Mouse (Mus musculus): ENCODE results near the gene Mta1. TPM values are rescaled to one million over a fixed set of nuclear protein-coding genes. Genes with fewer than 3 reads are reported as not detected.

Gene Mta1
- total and polyA plus RNA-seq, 3 experiments, result 48.5 to 489 (median 277) TPM

DNA sequence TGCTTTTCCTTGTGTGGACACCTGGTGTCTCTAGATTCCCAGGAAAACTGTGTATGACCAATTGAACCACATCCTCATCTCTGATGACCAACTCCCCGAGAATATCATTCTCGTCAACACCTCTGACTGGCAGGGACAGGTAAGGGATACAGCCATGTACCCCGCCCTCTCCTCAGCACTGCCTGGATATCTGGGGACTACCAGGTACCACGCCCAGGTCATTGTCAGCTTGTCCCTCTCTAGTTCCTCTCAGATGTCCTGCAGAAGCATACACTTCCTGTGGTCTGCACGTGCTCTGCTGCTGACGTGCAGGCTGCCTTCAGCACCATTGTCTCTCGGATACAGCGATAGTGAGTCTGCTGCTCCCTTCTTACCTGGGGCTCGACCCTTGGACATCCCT, 36.5 kb upstream of the Mta1 start:
- TF ChIP-seq GATA1 (IDR thresholded peaks at IDR 0.05; ENCODE audit: borderline replicate concordance, low read length) (no peak), POLR2AphosphoS5 (IDR thresholded peaks at IDR 0.05; ENCODE audit: insufficient replicate concordance, low read depth, low read length) (no peak), GATA2 (IDR thresholded peaks at IDR 0.05; ENCODE audit: borderline replicate concordance, low read depth, low read length) (no peak), TAL1 (conservative IDR thresholded peaks at IDR 0.05; ENCODE audit: low read depth, low read length) (no peak), CTCF (IDR thresholded peaks at IDR 0.05; ENCODE audit: low read depth, low read length) (no peak)
- Histone ChIP-seq H3K36me3 (replicated peaks) (peaks cover 96% of the 10 kb centered on the region), H3K4me1 (ENCODE audit: insufficient read depth, low read depth, low read length) (peaks cover 3% of the 10 kb centered on the region; the same call in 1 of the 2 replicates), H3K27me3 (ENCODE audit: insufficient read depth, low read length) (no peaks in the 10 kb centered on the region), H3K4me3 (ENCODE audit: low read depth, low read length) (no peak overlapping the region), H3K9me3 (replicated peaks) (no peaks in the 10 kb centered on the region)
- DNase-seq (ENCODE audit: low spot score), result no peak
- ATAC-seq (ENCODE audit: extremely low read depth, insufficient number of reproducible peaks, low FRiP score, poor library complexity, severe bottlenecking), result no peak

DNA sequence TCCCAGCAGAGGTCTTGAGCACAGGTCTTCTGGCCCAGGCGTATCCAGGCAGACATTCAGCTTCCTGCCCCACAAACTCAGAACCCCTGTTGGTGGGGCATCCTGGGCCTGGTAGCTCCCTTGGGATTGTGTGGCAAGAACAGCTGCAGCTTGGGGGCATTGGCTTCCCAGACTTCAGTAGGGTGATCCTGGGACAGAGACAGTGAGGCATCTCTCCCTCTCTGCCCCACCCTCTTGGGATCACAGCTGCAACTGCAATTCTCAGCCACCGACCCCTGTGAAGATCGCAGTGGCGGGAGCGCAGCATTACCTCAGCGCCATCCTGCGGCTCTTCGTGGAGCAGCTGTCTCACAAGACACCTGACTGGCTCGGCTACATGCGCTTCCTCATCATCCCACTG, 35.9 kb upstream of the Mta1 start:
- ATAC-seq (ENCODE audit: extremely low read depth, insufficient number of reproducible peaks, low FRiP score, poor library complexity, severe bottlenecking) (no peak), DNase-seq (ENCODE audit: low spot score) (no peak)
- no peak for TF ChIP-seq TAL1 (conservative IDR thresholded peaks at IDR 0.05; ENCODE audit: low read depth, low read length)
- TF ChIP-seq GATA2 (IDR thresholded peaks at IDR 0.05; ENCODE audit: borderline replicate concordance, low read depth, low read length), result no peak
- TF ChIP-seq POLR2AphosphoS5 (IDR thresholded peaks at IDR 0.05; ENCODE audit: insufficient replicate concordance, low read depth, low read length), result no peak
- no peak overlapping the region for H3K4me3 ChIP-seq (ENCODE audit: low read depth, low read length)
- H3K27me3 ChIP-seq (ENCODE audit: insufficient read depth, low read length), result no peaks in the 10 kb centered on the region
- peaks cover 96% of the 10 kb centered on the region for H3K36me3 ChIP-seq (replicated peaks)
- H3K9me3 ChIP-seq (replicated peaks), result no peaks in the 10 kb centered on the region
- peaks cover 3% of the 10 kb centered on the region; the same call in 1 of the 2 replicates for H3K4me1 ChIP-seq (ENCODE audit: insufficient read depth, low read depth, low read length)

DNA sequence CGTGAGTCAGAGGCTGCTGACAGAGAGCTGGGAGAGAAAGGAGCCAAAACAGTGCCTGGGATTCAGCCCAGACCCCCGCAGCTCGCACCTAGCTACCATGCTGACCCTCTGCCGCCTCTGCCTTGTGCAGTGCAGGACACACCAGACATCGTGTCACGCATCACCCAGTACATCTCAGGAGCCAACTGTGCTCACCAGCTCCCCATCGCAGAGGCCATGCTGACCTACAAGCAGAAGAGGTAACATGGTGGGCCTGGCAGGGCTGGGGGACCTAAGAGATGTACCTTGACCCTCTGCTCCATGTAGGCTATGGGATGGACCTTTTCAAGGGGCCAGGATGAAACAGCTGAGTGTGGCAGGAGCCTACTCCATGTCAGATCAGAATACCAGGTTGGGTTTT, 34.4 kb upstream of the Mta1 start:
- peaks cover 100% of the 10 kb centered on the region for H3K36me3 ChIP-seq (replicated peaks)
- H3K4me3 ChIP-seq (ENCODE audit: low read depth, low read length), result no peak overlapping the region
- no peaks in the 10 kb centered on the region for H3K27me3 ChIP-seq (ENCODE audit: insufficient read depth, low read length)
- H3K9me3 ChIP-seq (replicated peaks), result no peaks in the 10 kb centered on the region
- H3K4me1 ChIP-seq (ENCODE audit: insufficient read depth, low read depth, low read length), result peaks cover 3% of the 10 kb centered on the region; the same call in 1 of the 2 replicates
- DNase-seq (ENCODE audit: low spot score) (no peak), ATAC-seq (ENCODE audit: extremely low read depth, insufficient number of reproducible peaks, low FRiP score, poor library complexity, severe bottlenecking) (no peak)
- TF ChIP-seq GATA2 (IDR thresholded peaks at IDR 0.05; ENCODE audit: borderline replicate concordance, low read depth, low read length), result no peak
- no peak for TF ChIP-seq TAL1 (conservative IDR thresholded peaks at IDR 0.05; ENCODE audit: low read depth, low read length)
- TF ChIP-seq GATA1 (IDR thresholded peaks at IDR 0.05; ENCODE audit: borderline replicate concordance, low read length), result no peak
- no peak for TF ChIP-seq POLR2AphosphoS5 (IDR thresholded peaks at IDR 0.05; ENCODE audit: insufficient replicate concordance, low read depth, low read length)
- no peak for TF ChIP-seq CTCF (IDR thresholded peaks at IDR 0.05; ENCODE audit: low read depth, low read length)

DNA sequence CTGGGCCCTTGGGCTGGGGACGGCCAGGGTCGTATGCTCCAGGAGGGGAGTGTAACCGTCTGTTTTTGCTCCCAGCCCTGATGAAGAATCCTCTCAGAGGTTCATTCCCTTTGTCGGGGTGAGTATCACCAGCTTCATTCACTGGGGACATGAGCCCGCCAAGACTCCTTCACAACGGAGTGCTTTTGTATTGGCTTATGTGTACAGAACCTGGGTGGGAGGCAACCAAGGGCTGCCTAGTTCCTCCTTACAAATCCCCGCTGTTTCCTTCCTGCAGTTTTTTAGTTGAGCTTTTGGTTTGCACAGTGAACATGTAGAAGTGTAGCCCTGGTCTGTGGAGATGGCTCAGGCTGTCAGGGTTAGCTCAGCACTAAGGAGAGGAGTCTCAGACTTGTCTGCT, 30.1 kb upstream of the Mta1 start:
- TF ChIP-seq POLR2AphosphoS5 (IDR thresholded peaks at IDR 0.05; ENCODE audit: insufficient replicate concordance, low read depth, low read length) (no peak), TAL1 (conservative IDR thresholded peaks at IDR 0.05; ENCODE audit: low read depth, low read length) (no peak), GATA2 (IDR thresholded peaks at IDR 0.05; ENCODE audit: borderline replicate concordance, low read depth, low read length) (no peak), GATA1 (IDR thresholded peaks at IDR 0.05; ENCODE audit: borderline replicate concordance, low read length) (no peak), CTCF (IDR thresholded peaks at IDR 0.05; ENCODE audit: low read depth, low read length) (no peak)
- peaks cover 91% of the 10 kb centered on the region for H3K36me3 ChIP-seq (replicated peaks)
- H3K9me3 ChIP-seq (replicated peaks), result no peaks in the 10 kb centered on the region
- no peaks in the 10 kb centered on the region for H3K27me3 ChIP-seq (ENCODE audit: insufficient read depth, low read length)
- ATAC-seq (ENCODE audit: extremely low read depth, insufficient number of reproducible peaks, low FRiP score, poor library complexity, severe bottlenecking) (no peak), DNase-seq (ENCODE audit: low spot score) (no peak)
- no peak overlapping the region for H3K4me3 ChIP-seq (ENCODE audit: low read depth, low read length)
- H3K4me1 ChIP-seq (ENCODE audit: insufficient read depth, low read depth, low read length), result no peaks in the 10 kb centered on the region

DNA sequence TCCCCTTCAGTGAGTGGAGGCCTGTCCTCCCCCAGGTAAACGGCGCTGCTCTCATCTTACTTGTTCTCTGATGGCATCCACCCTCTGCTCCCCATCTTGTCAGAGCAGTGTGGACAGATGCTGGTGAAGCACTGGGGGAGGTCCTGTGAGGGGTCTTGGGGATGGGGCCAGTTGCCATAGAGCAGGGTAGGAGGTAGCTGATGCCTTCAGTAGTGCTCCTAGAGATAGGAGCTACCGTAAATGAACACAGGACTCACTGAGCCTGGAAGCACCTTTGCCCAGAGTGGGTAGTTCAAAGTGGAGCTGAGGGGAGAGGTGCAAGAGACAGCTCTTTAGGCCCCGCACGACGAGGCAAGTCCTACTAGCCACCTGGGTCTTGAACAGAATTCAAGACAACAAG, 28.7 kb upstream of the Mta1 start:
- Histone ChIP-seq H3K27me3 (ENCODE audit: insufficient read depth, low read length) (no peaks in the 10 kb centered on the region; the same call in 1 of the 2 replicates), H3K36me3 (replicated peaks) (peaks cover 79% of the 10 kb centered on the region), H3K4me3 (ENCODE audit: low read depth, low read length) (no peak overlapping the region), H3K4me1 (ENCODE audit: insufficient read depth, low read depth, low read length) (0 out of 2 replicates have a peak, but pooled peaks cover 2% of the 10 kb centered on the region), H3K9me3 (replicated peaks) (no peaks in the 10 kb centered on the region)
- TF ChIP-seq GATA2 (IDR thresholded peaks at IDR 0.05; ENCODE audit: borderline replicate concordance, low read depth, low read length) (no peak), TAL1 (conservative IDR thresholded peaks at IDR 0.05; ENCODE audit: low read depth, low read length) (no peak), CTCF (IDR thresholded peaks at IDR 0.05; ENCODE audit: low read depth, low read length) (no peak), POLR2AphosphoS5 (IDR thresholded peaks at IDR 0.05; ENCODE audit: insufficient replicate concordance, low read depth, low read length) (no peak), GATA1 (IDR thresholded peaks at IDR 0.05; ENCODE audit: borderline replicate concordance, low read length) (no peak)
- DNase-seq (ENCODE audit: low spot score) (no peak), ATAC-seq (ENCODE audit: extremely low read depth, insufficient number of reproducible peaks, low FRiP score, poor library complexity, severe bottlenecking) (no peak)

DNA sequence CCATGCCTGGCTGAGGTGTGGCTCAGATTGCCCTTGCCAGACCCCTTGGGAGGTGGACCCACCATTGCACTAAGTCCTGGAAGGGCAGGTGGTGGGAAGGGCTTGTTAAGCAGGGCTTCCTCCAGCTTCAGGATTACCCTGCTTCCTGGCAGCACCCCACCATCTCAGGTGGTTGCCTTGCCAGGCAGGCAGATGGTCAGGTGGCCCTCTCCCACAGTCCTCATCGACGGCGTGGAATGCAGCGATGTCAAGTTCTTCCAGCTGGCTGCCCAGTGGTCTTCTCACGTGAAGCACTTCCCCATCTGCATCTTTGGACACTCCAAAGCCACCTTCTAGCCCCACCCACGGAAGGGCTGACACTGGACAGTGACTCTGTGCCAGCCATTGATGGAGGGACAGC, 26.8 kb upstream of the Mta1 start:
- H3K4me3 ChIP-seq (ENCODE audit: low read depth, low read length), result no peak overlapping the region
- no peaks in the 10 kb centered on the region for H3K9me3 ChIP-seq (replicated peaks)
- ATAC-seq (ENCODE audit: extremely low read depth, insufficient number of reproducible peaks, low FRiP score, poor library complexity, severe bottlenecking), result no peak
- H3K4me1 ChIP-seq (ENCODE audit: insufficient read depth, low read depth, low read length), result peaks cover 12% of the 10 kb centered on the region
- peaks cover 60% of the 10 kb centered on the region for H3K36me3 ChIP-seq (replicated peaks)
- TF ChIP-seq GATA2 (IDR thresholded peaks at IDR 0.05; ENCODE audit: borderline replicate concordance, low read depth, low read length), result no peak
- H3K27me3 ChIP-seq (ENCODE audit: insufficient read depth, low read length), result peaks cover 6% of the 10 kb centered on the region
- DNase-seq (ENCODE audit: low spot score), result no peak

DNA sequence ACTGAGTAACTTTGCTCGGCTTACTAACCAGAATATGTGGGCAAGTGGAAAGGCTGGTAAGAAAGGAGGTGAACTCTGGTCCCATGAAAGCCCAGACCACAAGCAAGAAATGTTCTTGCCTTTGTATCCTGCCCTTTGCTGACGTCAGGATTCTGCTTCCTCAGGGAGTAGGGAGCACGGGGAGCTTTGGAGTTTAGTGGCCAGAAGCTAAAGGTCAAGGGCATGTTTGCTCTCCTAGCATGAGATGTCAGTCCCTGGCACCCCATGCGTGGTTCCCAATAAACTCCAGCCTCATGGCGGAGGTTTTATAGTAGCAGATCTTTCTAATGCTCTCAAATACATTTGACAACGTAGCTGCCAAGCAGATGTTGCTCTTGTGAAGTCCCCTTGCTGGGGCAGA, 26.3 kb upstream of the Mta1 start:
- H3K36me3 ChIP-seq (replicated peaks), result peaks cover 55% of the 10 kb centered on the region
- H3K27me3 ChIP-seq (ENCODE audit: insufficient read depth, low read length), result peaks cover 7% of the 10 kb centered on the region
- DNase-seq (ENCODE audit: low spot score) (no peak), ATAC-seq (ENCODE audit: extremely low read depth, insufficient number of reproducible peaks, low FRiP score, poor library complexity, severe bottlenecking) (no peak)
- no peak overlapping the region for H3K4me3 ChIP-seq (ENCODE audit: low read depth, low read length)
- no peaks in the 10 kb centered on the region for H3K9me3 ChIP-seq (replicated peaks)
- no peak for TF ChIP-seq POLR2AphosphoS5 (IDR thresholded peaks at IDR 0.05; ENCODE audit: insufficient replicate concordance, low read depth, low read length)
- no peak for TF ChIP-seq CTCF (IDR thresholded peaks at IDR 0.05; ENCODE audit: low read depth, low read length)
- TF ChIP-seq TAL1 (conservative IDR thresholded peaks at IDR 0.05; ENCODE audit: low read depth, low read length), result no peak
- no peak for TF ChIP-seq GATA1 (IDR thresholded peaks at IDR 0.05; ENCODE audit: borderline replicate concordance, low read length)
- TF ChIP-seq GATA2 (IDR thresholded peaks at IDR 0.05; ENCODE audit: borderline replicate concordance, low read depth, low read length), result no peak
- peaks cover 12% of the 10 kb centered on the region for H3K4me1 ChIP-seq (ENCODE audit: insufficient read depth, low read depth, low read length)
